Mouse (Mus musculus) splenic B cell, adult 2 months (primary cell): Measurements from ENCODE around the gene Hist1h4m.
"Not testable (repeated sequence)": the region's sequence is repeated elsewhere in the genome, so short reads cannot be mapped to it uniquely, and the experiment has no call there.

ENCODE experiments used
- DNase-seq: peaks from one replicate; pipeline ENCODE4 v3.0.0-alpha.2; 2011; ENCODE audit warnings: low read depth, low spot score
- H3K27me3 ChIP-seq: 2 replicates; pipeline ENCODE4 v1.6.1; 2012; ENCODE audit warnings: mild to moderate bottlenecking, low read length, moderate library complexity, mixed read lengths; ENCODE audit not compliant: control insufficient read depth, poor library complexity, insufficient read depth, severe bottlenecking
- H3K36me3 ChIP-seq: 2 replicates; pipeline ENCODE4 v1.6.1; 2012; ENCODE audit warnings: mild to moderate bottlenecking, low read length, moderate library complexity, mixed read lengths; ENCODE audit not compliant: control insufficient read depth, poor library complexity, insufficient read depth, severe bottlenecking

Gene Hist1h4m

DNA sequence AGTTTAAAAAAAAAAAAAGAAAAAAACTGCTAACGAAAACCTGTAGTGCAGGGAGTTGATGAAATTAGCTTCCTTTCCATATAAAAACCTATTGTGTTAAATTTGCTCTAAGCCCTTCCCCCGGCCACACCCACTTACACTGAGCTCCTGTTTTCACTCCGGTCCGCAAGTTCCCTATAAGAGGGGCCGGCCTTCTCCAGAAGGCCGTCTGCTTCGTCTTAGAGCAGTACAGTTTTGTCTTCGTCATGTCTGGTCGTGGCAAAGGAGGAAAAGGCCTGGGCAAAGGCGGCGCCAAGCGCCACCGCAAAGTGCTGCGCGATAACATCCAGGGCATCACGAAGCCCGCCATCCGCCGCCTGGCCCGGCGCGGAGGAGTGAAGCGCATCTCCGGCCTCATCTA lies at the start of gene Hist1h4m:
Gene Hist1h4m, plus strand, starts transcription at position 208 of the 400 bp plus-strand sequence.
- DNase-seq, H3K27me3 ChIP-seq, H3K36me3 ChIP-seq: not testable (repeated sequence)

DNA sequence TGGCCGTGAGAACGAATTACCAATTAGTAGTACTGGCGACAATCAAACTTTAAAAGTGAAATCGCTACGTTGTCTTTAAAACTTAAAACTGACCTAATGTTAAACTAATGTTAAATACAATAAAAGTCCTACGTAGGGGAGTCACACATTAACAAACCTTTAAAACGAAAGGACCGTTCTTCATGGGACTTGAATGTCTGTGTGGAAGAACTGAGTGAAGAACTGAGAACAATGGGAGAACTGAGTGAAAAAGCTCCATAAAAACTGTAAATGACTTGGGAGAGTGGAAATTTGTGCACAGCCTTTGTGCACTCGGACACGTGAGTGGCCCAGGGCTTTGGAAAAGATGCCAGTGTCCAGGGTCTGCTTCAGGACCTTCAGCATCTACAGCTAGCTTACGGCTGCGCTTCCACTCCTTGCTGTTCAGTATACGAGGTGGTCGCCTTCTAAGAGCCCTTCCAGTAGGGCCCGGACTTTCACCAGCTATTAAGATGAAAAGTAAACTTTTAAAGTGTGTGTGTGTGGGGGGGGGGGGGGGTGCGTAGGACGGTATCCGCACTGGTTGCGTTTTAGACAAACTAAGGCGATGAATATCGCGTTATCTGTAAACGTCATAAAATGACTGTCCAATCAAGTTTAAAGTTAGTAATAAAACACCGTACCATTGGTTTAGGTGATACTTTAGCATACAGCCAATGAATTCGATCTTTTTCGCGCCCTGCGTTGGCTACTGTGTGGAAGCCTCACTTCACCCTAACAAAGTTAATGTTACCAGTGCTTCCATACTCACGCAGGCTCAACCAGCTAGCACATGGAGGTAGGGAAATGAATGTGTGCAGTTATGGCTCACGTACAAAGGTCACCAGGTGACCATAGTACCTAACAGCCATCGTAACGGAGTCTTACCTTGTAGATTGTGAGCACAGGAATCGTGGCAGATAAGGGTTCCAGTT lies 32.5 kb upstream of the Hist1h4m start:
- no peaks in the 10 kb centered on the region for H3K27me3 ChIP-seq
- no peaks in the 10 kb centered on the region for H3K36me3 ChIP-seq
- DNase-seq, result peak; percentile 93

DNA sequence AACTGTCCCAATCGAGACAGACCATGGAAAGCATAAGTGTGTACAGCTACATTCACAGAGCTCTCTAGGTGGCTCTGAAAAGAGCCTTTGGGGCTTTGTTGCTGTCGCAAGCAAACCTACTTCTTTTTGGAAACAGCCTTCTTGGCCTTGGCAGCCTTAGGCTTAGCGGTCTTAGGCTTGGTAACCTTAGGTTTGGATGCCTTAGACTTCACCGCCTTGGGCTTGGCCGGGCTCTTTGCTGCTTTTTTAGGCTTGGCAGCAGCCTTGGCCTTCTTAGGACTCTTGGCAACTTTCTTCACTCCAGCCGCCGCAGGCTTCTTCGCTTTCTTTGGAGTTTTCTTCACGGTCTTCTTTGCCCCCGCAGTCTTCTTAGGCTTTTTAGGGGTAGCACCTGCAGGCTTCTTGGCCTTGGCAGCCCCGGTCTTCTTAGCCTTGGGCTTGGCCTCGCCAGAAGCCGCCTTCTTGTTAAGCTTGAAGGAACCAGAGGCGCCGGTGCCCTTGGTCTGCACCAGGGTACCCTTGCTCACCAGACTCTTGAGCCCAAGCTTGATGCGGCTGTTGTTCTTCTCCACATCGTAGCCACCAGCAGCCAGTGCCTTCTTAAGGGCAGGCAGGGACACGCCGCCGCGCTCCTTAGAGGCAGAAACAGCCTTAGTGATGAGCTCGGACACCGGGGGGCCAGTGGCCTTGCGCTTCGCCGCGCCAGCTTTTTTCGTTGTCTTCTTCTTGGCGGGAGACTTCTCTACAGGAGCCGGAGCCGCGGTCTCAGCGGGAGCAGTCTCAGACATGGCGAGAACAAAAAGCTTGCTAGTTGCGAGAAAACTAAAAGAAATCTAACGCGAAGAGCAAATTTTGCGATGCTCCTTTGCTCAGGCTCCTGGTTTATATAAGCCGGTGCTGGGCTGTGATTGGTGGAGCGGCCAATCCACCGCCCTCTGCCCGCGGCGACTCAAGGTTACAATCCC lies 31.5 kb upstream of the Hist1h4m start, which contains the start of gene Hist1h1b:
Gene Hist1h1b, minus strand, starts transcription at position 859 of the 965 bp plus-strand sequence.
- Histone ChIP-seq H3K36me3 (no peaks in the 10 kb centered on the region), H3K27me3 (no peaks in the 10 kb centered on the region)
- peak; percentile 69 for DNase-seq

DNA sequence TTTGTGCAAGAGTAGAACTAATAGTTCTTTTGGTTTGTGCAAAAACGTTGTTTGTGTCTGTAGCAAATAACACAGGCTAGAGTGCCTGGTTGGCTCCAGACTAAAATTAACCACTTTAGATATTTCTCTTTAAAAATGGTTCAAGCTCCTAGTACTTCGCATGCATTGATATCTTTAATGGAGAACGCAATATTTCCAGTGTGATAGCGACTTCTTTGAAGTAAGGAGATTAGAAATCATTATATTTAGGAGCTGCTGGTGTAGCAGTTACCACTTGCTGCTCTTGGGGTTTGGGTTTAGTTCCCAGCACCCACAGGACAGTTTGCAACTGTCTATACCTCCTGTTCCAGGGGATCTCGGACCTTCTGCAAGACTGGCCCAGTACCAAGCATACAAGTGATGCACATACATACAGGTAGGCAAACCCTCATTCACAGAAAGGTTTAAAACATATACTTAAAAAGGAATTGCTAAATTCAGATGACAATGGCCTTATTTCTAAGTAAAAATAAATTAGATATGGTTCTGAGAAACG lies 30.5 kb upstream of the Hist1h4m start:
- DNase-seq, result no peak
- H3K27me3 ChIP-seq, result no peaks in the 10 kb centered on the region

DNA sequence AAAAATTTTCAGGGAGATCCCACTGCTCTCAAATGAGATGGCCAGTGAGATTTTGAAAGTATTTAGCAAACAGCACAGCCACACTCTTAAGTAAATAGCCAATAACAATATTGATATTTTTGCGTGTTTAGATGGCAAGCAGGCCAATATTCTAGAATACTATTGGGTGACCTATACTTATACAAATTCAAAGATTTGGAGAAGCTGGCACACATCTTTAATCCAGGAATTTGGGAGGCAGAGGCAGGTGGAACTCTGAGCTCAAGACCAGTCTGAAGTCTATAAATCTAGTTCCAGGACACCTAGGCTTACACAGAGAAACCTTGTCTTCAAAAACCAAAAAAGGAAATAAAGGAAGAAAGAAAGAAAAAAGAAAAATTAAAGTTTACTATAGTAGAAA lies 29.9 kb upstream of the Hist1h4m start:
- Histone ChIP-seq H3K27me3 (no peaks in the 10 kb centered on the region), H3K36me3 (no peaks in the 10 kb centered on the region)
- DNase-seq, result no peak

More for the DNA sequence above, 30.5 kb upstream of the Hist1h4m start:
- no peaks in the 10 kb centered on the region for H3K36me3 ChIP-seq

DNA sequence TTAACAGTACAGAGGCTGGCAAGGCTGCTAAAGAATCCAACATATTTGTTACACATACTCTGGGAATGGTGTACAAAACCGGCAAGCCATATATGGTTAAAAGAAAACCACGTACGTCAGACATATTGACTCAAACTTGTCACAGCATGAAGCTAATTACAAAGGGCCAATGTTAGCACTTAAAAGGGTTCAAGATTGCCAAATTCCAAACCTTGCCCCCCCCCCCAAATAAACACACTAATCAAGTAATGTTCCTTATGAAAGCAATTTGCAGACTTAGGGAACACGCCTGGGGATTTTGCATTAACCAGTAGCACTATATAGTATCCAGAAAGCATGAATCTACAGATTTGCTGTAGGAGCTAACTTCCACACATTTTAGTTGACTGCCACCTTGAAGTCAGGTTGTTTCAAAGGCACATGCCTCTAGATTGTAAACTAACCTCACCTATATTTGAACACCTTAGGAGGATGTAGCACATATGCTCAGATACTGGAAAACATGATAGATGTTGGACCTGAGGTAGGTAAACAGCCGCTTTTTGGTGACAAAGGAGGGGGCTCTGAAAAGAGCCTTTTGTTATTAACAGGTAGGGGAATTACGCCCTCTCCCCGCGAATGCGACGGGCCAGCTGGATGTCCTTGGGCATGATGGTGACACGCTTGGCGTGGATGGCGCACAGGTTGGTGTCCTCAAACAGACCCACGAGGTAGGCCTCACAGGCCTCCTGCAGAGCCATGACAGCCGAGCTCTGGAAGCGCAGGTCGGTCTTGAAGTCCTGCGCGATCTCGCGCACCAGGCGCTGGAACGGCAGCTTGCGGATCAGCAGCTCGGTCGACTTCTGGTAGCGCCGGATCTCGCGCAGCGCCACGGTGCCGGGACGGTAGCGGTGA lies 28.9 kb upstream of the Hist1h4m start:
- DNase-seq, result peak; percentile 31
- not testable (repeated sequence) for H3K27me3 ChIP-seq, H3K36me3 ChIP-seq

DNA sequence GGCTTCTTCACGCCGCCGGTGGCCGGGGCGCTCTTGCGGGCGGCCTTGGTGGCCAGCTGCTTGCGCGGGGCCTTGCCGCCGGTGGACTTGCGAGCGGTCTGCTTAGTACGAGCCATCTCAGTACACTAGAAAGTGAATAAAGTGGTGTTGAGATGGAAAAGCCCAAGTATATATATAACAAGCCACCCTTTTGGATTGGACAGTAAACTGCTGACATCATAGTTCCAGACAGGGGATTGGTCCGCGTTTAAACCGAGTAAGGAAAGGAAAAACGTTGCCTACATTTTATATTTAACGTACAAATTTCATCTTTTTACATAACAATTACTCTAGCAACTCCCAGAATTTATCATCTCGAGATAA lies 28.3 kb upstream of the Hist1h4m start, which contains the start of gene Hist1h3i:
Gene Hist1h3i, minus strand, starts transcription at position 116 of the 363 bp plus-strand sequence.
- no peaks in the 10 kb centered on the region for H3K27me3 ChIP-seq
- DNase-seq, result peak; percentile 94
- no peaks in the 10 kb centered on the region for H3K36me3 ChIP-seq

DNA sequence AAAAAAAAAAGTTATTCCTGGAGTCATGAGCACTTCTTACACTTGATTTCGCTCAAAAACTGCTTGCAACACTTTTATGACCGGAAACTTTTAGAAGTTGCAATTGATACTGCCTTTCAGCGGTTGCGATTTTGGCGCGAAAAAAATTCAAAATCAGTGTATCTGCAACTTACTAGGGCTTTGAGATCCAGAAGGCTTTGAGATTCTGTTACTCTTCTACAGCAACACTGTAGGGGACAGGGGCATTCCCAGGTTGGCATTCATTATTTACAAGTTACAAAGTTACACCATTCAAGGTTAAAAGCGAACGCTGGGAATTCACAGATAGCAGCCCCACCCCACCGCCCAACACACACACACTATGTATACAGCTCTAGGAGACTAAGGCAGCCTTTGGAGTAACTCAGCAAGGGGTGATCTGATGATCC lies 27.8 kb upstream of the Hist1h4m start:
- Histone ChIP-seq H3K36me3 (no peaks in the 10 kb centered on the region), H3K27me3 (no peaks in the 10 kb centered on the region)
- DNase-seq, result peak; percentile 67

DNA sequence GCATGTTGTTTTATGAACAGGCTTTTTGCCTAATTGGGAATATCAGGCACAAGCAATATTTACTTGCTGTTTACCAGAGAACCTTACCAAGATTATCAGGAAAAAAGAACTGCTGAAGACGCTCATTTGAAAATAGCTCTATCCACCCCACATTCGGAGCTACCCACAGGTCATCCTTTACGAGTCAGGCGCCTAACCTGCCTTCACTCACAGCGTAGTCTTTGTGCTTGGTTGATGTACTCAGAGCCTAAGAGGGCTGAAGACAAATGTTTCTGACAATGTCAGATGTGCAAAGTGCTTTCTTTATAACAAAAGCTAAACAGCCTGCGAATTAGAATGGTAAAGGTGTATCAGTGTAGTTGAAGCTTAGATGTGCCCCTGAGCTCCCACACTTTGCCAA lies 27.2 kb upstream of the Hist1h4m start:
- Histone ChIP-seq H3K27me3 (no peaks in the 10 kb centered on the region), H3K36me3 (no peaks in the 10 kb centered on the region)
- no peak for DNase-seq

DNA sequence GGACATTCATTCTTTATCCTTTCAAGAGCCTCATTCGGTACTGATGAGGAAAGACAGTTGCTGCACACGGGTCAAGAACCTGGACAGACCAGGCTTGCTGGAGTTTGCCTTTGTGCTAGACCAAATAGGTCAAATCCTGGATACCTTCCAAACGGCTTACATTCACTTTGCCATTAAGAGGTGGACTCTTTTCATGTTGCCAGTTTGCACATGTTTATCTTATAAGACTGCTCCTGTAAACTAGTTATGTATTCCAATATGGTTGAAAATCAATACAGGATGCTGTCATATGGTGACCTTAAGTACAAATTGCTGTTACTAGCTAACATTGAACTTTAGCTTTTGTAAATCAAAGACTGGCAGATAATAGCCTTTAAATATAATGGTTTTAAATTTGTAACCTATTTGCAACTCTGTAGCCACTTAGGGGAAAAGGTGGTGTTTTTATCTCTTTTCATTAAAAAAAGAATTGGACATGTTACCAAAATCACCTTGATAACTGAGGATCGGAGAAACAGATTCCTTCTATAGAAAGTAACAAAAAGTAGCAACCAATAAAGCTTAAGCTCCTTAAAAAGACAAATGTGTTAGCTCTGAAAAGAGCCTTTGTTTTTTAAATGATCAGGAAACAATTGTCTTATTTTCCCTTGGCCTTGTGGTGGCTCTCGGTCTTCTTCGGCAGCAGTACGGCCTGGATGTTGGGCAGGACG lies 25.2 kb upstream of the Hist1h4m start:
- no peaks in the 10 kb centered on the region for H3K27me3 ChIP-seq
- no peaks in the 10 kb centered on the region for H3K36me3 ChIP-seq
- DNase-seq, result peak; percentile 49

DNA sequence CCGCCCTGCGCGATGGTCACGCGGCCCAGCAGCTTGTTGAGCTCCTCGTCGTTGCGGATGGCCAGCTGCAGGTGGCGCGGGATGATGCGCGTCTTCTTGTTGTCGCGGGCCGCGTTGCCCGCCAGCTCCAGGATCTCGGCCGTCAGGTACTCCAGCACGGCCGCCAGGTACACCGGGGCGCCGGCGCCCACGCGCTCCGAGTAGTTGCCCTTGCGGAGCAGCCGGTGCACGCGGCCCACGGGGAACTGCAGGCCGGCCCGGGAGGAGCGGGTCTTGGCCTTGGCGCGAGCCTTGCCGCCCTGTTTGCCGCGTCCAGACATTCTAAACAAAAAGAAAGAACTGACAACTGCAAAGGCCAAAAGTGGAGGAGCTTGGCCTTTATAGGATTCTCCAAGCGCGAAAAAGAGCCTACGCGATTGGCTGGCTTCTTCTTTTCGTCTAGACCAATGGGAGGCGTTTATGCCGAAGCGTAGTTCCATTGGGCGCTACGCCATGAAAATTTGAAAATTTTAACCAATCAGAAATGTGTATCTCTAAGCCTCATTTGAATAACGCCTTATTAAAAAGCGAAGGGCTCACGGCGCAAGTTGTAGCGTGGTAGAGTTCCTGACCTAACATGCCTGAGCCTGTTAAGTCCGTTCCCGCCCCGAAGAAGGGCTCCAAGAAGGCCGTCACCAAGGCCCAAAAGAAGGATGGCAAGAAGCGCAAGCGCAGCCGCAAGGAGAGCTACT lies 24.5 kb upstream of the Hist1h4m start, which contains the start of the genes Hist1h2an and Hist1h2bp:
Gene Hist1h2an, minus strand, starts transcription at position 320 of the 731 bp plus-strand sequence.
Gene Hist1h2bp, plus strand, starts transcription at position 563 of the 731 bp plus-strand sequence.
- not testable (repeated sequence) for H3K36me3 ChIP-seq, H3K27me3 ChIP-seq
- DNase-seq, result peak; percentile 97

DNA sequence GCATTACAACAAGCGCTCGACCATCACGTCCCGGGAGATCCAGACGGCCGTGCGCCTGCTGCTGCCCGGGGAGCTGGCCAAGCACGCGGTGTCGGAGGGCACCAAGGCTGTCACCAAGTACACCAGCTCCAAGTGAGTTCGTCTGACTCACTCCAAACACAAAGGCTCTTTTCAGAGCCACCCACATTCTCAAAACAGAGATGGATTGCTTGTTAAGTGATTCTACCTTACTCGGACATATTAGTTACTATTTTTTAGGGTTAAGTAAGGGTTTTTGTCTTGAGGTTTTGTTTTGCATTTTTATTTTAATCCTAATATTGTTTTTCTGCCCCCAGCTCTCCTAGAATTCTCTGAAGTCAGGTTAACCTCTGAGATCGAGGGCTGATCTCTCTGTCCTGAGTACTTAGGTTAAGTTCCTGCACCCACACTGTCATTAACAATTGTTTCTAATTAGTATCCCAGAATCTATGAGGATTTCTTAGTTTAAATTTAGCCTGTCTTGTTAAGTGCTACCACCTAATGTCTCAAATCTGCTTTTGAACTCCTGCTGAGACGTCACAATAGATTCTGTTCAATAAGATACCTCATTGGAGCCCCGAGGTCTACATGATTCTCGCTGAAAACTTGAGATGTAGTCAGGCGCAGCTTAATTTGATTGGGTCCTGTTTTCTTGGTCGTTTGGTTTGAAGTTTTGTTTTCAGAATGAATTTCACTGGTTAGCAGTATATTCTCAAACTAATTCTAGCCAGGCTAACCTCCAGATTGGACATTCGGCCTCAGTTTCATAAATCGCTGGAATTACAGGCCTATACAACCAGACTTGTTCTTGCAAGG lies 23.6 kb upstream of the Hist1h4m start:
- DNase-seq, result no peak
- H3K27me3 ChIP-seq, result no peaks in the 10 kb centered on the region

More for the DNA sequence above, 23.6 kb upstream of the Hist1h4m start:
- no peaks in the 10 kb centered on the region for H3K36me3 ChIP-seq
